Mouse (Mus musculus) olfactory bulb, adult 2 months (tissue): ENCODE results near the gene Cldn10.

Experiments used
- CTCF ChIP-seq: fragments of 200-500 bp; IDR thresholded peaks from 2 replicates; pipeline ENCODE4 v1.5.1; 2012; ENCODE audit warnings: low read depth, mild to moderate bottlenecking, low read length, moderate library complexity; ENCODE audit not compliant: insufficient read depth
- POLR2A ChIP-seq: fragments of 200-500 bp; IDR thresholded peaks from 2 replicates; pipeline ENCODE4 v1.6.1; 2012; ENCODE audit warnings: mild to moderate bottlenecking, low read depth, low read length, moderate library complexity; ENCODE audit not compliant: insufficient read depth

GRCm38 (mm10) chr14:118858318-118858717, 70.6 kb downstream of the Cldn10 start:
- no peak for TF ChIP-seq CTCF
- no peak for TF ChIP-seq POLR2A
